Mouse (Mus musculus) layer of hippocampus, adult 2 months (tissue): ENCODE data around the gene Catsperz. TPM values are rescaled to one million over a fixed set of nuclear protein-coding genes. Genes with fewer than 3 reads are reported as not detected.

Experiments
- DNase-seq, 2 experiments: peaks; one replicate each; pipeline ENCODE4 v3.0.0; 2022; ENCODE audit warnings: low spot score in 2 of 2
- H3K27ac ChIP-seq: fragments of 200-600 bp; 2 replicates; pipeline ENCODE4 v1.8.1; 2022
- H3K4me3 ChIP-seq: fragments of 200-600 bp; 2 replicates; pipeline ENCODE4 v1.8.1; 2022; ENCODE audit warnings: mild to moderate bottlenecking
- CTCF ChIP-seq: fragments of 200-600 bp; conservative IDR thresholded peaks from 2 replicates; pipeline ENCODE4 v1.8.1; 2022; ENCODE audit warnings: antibody characterized with exemption, mild to moderate bottlenecking, moderate library complexity
- total RNA-seq, 2 experiments: library from RNA; stranded (reverse); gene quantifications; 2 replicates each; pipeline ENCODE4 v1.2.3; 2021

Catsperz gene
- total RNA-seq, 2 experiments from 2014 or later = 10.8 to 12.5 TPM

DNA sequence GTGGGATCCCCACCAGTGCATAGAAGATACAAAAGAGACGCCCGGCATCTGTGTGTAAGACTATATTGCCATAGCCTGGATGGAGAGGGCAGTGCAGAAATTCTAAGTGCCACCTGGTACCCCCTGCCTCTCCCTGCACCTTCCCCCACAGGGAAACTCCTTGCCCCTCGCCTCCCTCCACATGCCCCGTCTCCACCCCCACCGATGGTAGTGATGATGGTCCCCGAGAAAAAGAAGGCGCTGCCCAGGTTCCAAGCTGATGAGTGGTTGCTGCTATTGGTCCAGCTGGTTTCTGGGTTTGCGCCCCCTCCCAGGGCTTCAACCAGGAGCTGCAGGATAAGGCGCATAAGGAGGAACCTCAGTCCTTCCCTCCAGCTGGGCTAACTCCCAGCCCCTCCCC lies 2.9 kb upstream of the Catsperz start:
- TF ChIP-seq CTCF = no peak
- no peak for DNase-seq
- Histone ChIP-seq H3K27ac (no peak overlapping the region), H3K4me3 (no peak overlapping the region)

DNA sequence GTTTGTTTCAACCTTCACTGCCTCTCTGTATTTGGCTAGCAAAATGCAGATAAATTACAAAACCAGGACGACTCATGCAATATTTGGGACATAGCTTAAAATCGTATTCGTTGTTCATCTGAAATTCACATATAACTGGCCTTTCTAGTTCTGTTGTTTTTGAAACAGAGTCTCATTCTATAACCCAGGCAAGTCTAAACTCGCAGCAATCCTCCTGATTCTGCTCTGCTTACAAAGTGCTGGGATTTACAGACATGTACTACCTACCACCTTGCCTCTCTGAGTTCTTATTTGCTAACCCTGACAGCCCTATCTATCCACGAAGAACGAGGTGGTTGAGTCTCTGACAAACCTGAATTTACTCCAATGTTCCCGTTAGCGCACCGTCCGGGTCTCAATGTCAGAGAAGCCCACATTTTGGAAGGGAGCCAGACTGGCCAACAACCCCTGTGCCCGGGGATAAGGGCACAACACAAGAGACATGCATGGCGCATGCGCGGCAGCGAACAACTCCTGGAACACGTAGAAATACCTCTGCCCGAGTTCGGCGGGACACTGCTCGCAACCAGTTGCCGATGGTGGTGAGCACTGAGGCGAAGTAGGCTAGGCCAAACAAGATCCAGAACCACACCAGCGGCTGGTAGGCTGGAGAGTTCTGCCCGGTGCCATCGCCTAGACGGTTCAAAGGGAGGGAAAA lies 1.5 kb upstream of the Catsperz start:
- DNase-seq = no peak
- no peak overlapping the region for H3K27ac ChIP-seq
- H3K4me3 ChIP-seq = no peak overlapping the region
- no peak for TF ChIP-seq CTCF

DNA sequence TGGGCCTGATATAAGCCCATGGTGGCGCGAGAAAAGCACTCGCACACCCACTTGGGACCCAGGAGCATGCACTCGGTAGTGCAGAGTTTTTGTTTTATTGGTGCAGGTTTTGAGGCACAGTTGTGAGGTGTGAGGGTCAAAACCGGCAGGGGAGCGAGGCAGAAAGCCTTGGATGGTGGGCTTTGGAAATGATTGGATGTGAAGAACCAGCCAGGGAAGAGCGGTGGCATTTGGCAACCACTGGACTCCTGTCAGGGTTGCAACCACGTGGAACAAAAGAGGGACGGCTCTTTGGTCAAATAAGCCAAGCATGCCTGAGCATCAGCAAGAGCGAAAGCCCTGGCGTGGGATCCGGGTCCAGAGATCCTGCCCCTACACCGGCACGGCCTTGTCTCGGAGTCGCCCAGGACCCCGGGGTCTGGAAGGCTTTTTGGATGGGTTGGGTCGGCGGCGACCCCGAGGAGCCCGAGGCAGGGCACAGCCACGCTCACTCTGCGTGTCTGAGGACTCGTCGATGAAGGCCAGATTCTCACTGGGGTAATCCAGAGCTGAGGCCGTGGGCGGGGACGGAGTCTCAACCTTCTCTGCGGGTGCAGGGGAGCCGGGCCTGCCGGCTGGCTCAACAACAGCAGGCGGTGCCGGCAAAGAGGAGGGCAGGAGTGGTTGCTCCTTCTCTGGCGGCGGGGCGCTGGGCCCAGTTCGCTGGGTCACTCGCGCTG lies 590 bp upstream of the Catsperz start:
- DNase-seq = no peak
- TF ChIP-seq CTCF = no peak
- Histone ChIP-seq H3K4me3 (no peak overlapping the region), H3K27ac (no peak overlapping the region)

DNA sequence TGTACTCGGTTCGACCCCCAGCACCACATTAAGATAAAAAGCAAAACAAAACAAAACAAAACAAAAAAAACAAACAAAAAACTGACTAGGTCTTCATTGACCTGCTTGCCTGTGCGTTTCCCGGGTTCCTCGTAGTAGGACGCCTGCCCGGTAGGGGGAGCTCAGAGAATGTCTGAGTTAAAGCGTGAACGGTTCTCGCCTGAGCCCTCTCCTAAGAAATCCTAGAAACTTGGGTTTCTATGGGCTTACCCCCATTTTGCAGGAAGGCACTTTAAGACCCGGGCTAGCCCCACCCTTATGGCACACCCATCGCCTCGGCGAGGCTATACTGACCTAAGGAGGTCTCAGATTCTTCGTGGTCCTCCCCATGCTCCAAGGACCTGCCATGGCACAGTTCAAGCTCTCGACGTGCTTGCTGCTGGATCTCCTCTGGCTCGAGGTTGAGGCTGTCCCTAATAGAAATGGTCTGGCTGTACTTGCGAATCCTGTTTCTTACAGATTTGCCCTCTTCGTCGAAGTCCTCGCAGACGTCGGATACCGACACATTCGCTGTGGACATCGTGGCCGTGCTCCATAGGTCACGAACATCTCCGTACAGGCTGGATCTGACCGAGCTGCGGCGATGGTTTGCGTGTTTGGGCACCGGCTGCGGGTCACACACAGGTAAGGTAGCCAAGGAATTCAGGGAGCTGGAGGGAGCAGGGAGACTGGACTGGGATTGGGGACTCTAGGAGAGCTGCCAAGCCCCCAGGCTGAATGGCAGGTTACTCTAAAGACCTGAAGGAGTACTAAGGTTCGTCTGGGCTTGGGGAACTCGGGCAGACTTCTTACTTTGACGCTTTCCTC lies 496 bp downstream of the Catsperz start:
- TF ChIP-seq CTCF = peak; percentile 96
- DNase-seq = peak; percentile 83 to 91
- Histone ChIP-seq H3K4me3 (peak overlapping the region; percentile 26), H3K27ac (no peak overlapping the region)

DNA sequence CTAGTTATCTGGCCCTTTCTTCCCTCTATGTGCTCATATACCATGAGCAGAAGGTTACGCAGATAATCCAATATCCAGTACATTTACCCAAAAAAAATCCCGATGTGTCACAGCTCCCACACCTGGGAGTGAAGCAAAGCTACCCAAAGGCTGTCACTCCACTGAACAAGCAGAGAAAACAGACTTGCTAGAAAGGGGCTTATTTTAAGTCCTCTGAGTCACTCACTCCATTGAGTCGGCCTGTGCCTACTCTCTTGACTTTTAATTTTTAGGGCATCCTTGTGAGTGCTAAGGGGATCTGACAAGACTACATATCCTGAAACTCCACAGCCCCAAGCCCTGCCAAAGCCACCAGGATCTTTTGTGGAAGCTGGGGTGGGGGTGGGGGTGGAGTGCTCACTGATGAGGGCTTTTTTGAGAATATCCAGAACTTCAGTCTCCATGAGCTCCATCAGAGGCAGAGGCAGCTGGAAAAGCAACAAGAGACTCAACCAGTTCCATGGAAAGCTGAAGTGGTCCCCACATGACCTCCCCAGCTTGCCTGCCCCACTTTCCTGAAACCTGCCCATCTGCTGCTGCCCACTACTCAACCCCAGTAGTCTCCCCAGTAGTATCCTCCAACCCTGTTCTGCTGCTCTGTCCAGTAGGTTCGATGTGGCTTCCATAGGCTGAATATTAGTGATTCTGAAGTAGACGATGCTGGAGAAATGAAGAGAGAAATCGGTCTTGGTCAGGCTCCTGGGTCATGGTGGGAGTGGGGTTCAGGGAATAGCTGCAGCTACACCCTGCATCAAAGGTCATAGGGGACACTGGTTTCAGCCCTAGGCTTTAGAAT lies 2.1 kb downstream of the Catsperz start:
- TF ChIP-seq CTCF = no peak
- Histone ChIP-seq H3K4me3 (peak overlapping the region; percentile 84; the same call in 1 of the 2 replicates), H3K27ac (peak overlapping the region; percentile 97)
- no peak for DNase-seq

DNA sequence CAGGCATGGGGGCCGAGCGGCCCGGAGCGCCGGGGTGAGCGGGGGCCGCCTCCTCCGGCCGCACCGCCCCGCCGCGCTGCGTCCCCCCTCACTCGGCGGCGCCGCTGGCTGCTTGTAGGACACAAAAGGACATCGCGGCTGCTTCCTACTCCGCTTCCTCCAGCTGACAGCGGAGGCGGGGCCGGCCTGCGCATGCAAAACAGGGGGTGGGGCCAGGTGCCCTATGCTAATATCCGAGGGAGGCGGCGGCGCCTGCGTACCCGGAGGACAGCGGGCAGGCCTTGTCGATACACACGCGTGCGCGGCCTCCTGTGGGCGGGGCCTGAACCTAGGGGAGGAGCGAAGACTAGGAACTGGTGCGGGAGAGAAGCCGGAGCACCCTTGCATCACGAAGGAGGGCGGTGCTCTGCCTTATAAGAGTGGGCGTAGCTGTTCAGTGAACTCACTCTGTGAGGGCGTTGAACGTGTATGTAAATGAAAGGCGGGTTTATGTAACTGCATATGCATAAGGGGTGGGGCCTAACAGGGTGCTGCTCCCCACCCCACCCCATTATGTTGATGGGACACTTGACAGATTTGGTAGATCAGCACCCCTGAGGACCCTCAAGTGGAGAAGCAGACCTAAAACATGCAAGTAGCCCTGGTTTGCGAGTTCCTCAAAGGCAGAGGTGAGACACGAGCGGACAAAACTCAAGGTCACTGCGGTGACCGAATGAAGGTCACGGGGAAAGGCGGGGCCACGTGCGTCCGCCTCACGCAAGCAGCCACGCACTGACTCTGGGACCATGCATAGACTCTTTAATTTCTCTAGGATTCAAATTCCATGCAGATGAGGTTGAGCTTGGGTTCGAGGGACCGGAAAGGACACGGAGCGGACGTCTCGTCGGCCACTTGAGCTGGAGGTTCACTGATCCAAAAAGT lies 3.3 kb downstream of the Catsperz start, which contains the start of gene Esrra:
TSS of gene Esrra (minus strand) at position 167 of the 921 bp plus-strand sequence.
- DNase-seq = peak; percentile 99 to 100
- Histone ChIP-seq H3K27ac (peak within 1 kb of the TSS; percentile 97), H3K4me3 (peak within 1 kb of the TSS; percentile 84)
- TF ChIP-seq CTCF = no peak

DNA sequence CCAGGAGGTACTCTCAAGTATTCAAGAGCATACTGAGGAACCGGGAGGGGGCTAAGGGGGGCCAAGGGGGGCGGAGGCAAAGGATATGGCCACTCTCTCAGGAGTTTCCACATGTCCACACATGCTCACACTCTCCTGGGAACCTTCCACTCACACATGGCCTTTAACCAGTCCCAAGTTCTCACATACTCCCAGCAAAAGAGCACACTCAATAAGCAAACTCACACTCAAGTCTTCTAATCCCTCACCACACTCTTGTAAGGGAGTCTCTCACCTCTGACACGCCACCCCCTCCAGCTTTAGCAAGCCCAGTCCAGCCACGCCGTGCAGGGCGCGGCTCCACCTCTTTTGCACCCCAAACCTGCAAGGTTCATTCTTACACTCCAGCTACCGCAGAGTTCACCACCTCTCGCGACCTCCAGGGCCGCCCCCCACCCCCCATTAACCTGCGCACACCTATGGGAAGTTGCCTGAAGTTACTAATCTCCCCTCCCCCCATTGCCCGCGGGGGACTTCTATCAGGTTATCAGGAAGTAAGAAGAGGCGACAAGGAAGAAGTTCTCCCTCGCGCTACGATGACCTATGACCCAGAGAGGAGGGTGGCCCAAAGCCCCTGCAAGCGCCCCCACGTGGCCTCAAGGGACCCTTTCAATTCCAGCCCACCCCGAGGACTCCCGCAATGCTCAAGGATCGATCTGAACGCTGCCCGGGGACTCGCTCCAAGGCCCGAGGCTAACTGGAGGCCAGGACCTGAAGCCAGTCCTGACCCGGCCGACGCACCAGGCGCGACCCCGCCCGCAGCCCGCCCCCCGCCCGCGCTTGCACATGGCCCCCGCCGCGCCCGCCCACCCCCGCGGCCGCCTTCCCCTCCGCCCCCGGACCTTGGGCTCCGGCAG lies 4.2 kb downstream of the Catsperz start:
- peak; percentile 19 for TF ChIP-seq CTCF
- no peak for DNase-seq
- H3K27ac ChIP-seq = peak overlapping the region; percentile 93
- peak overlapping the region; percentile 84 for H3K4me3 ChIP-seq

DNA sequence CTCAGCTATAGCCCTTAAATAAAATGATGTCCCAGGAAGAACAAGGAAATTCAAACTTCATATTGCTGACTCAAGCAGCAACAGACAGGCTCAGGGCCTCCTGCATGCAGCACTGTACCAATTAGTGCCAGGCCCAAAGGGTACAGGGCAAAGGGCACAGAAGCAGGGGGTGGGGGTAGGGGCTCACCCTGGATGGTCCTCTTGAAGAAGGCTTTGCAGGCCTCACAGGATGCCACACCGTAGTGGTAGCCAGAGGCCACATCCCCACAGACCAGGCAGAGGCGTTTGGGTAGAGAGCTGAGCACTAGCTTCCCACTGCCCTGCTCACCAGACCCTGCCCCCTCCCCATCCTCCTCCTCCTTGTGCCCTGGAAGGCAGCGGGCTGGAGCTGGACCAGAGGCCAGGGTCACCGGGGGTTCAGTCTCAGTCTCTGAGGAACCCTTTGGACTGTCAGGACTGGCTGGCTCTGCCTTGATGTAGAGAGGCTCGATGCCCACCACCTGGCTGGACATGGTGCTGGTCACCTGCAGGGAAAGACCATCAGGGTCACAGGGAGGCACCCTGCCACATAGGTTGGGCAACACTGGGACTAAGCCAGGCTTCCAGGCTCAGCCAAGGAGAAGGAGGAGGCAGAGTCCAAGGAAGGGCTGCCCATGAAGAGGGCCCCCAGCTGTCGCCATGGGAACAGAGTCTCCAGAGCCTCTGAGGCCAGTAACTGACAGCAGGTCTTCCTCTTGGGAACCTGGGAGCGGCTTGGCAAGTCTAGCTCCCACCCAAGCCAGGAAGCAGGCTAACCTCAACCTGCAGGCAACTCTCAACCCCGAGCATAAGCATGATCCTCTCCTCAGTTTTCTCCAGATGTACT lies 5.1 kb downstream of the Catsperz start:
- TF ChIP-seq CTCF = no peak
- no peak for DNase-seq
- peak overlapping the region; percentile 93; the same call in 1 of the 2 replicates for H3K27ac ChIP-seq
- H3K4me3 ChIP-seq = peak overlapping the region; percentile 84

DNA sequence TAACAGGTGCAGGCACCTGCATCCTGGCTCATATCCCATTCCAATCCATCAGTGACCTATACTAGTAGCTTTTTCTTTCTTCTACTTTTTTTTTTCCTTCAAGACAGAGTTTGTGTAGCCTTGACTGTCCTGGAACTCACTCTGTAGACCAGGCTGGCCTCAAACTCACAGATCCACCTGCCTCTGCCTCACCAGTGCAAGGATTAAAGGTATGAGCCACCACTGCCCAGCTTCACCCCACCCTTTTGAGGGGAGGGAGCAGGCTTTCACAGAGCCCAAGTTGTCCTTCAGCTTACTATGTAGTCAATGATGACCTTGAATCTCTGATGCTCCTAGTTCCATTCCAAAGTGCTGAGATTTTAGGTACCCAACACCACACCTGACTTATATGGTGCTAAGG lies 5.7 kb downstream of the Catsperz start:
- no peak overlapping the region for H3K27ac ChIP-seq
- no peak for TF ChIP-seq CTCF

More for the DNA sequence above, 5.7 kb downstream of the Catsperz start:
- no peak for DNase-seq
- H3K4me3 ChIP-seq = no peak overlapping the region
